Mouse (Mus musculus) liver, embryonic 14.5 days (tissue): ENCODE measurements at regions not wholly inside any gene's neighbourhood (a gene's known extent, or its start where the extent isn't known, plus 50 kb on each side); places are given as distances from the start of the nearest gene placed in this dataset.

Experiments
- CTCF ChIP-seq: IDR thresholded peaks from 2 replicates; pipeline ENCODE4 v1.5.1; 2016; ENCODE audit warnings: antibody characterized with exemption, low read depth, control low read depth
- EP300 ChIP-seq: IDR thresholded peaks from 2 replicates; pipeline ENCODE4 v1.6.1; 2016; ENCODE audit warnings: antibody characterized with exemption, low read depth

- TF ChIP-seq CTCF (no peak), EP300 (no peak)
These were observed 386.5 kb upstream of the Tenm4 start for GRCm38 (mm10) chr7:95784523-95784922.
